Mouse (Mus musculus): ENCODE data around the gene Tdg. TPM values are rescaled to one million over a fixed set of nuclear protein-coding genes. Genes with fewer than 3 reads are reported as not detected.
A peak's percentile ranks its signal among the peaks of the same experiment; 100 is the strongest.

The Tdg gene
- polyA plus RNA-seq, 1 experiment from 2014 or later: 277 TPM

- 87% methylated on average over 7 of the region's 7 CpGs for WGBS
- no peaks in the 10 kb centered on the region for H3K9me3 ChIP-seq (ENCODE audit: control insufficient read depth, low read length)
- ATAC-seq (ENCODE audit: low FRiP score): no peak
- H3K9ac ChIP-seq (ENCODE audit: low read depth, low read length): no peak overlapping the region
- H3K27ac ChIP-seq (ENCODE audit: low read depth, low read length): no peak overlapping the region
- peak overlapping the region; percentile 13 for H3K4me2 ChIP-seq (replicated peaks; ENCODE audit: low read depth, low read length)
- no peaks in the 10 kb centered on the region for H3K27me3 ChIP-seq (ENCODE audit: control insufficient read depth, insufficient read depth, low read length)
- peaks cover 3% of the 10 kb centered on the region; the same call in 1 of the 2 replicates for H3K36me3 ChIP-seq (ENCODE audit: control insufficient read depth, insufficient read depth, low read length)
- H3K4me3 ChIP-seq (ENCODE audit: low read depth, low read length): no peak overlapping the region
- no peaks in the 10 kb centered on the region; the same call in none of the 2 replicates for H3K4me1 ChIP-seq (replicated peaks; ENCODE audit: control insufficient read depth, insufficient read depth, low read length)
- DNase-seq (ENCODE audit: low spot score): no peak
These were observed 1.5 kb downstream of the Tdg start for GRCm38 (mm10) chr10:82631133-82631532.

- Histone ChIP-seq H3K27ac (ENCODE audit: low read depth, low read length) (no peak overlapping the region), H3K4me2 (replicated peaks; ENCODE audit: low read depth, low read length) (no peak overlapping the region), H3K9me3 (ENCODE audit: control insufficient read depth, low read length) (no peaks in the 10 kb centered on the region), H3K9ac (ENCODE audit: low read depth, low read length) (no peak overlapping the region), H3K36me3 (ENCODE audit: control insufficient read depth, insufficient read depth, low read length) (peaks cover 5% of the 10 kb centered on the region), H3K4me3 (ENCODE audit: low read depth, low read length) (no peak overlapping the region), H3K4me1 (replicated peaks; ENCODE audit: control insufficient read depth, insufficient read depth, low read length) (no peaks in the 10 kb centered on the region; the same call in none of the 2 replicates), H3K27me3 (ENCODE audit: control insufficient read depth, insufficient read depth, low read length) (no peaks in the 10 kb centered on the region)
- DNase-seq (ENCODE audit: low spot score) (no peak), ATAC-seq (ENCODE audit: low FRiP score) (no peak)
- 96% methylated on average over 12 of the region's 12 CpGs for WGBS
These were observed 3.1 kb downstream of the Tdg start for GRCm38 (mm10) chr10:82632496-82633280.

GRCm38 (mm10) chr10:82634348-82634747 lies 4.7 kb downstream of the Tdg start:
- Histone ChIP-seq H3K4me1 (replicated peaks; ENCODE audit: control insufficient read depth, insufficient read depth, low read length) (no peaks in the 10 kb centered on the region; the same call in none of the 2 replicates), H3K4me2 (replicated peaks; ENCODE audit: low read depth, low read length) (no peak overlapping the region), H3K4me3 (ENCODE audit: low read depth, low read length) (no peak overlapping the region), H3K27ac (ENCODE audit: low read depth, low read length) (no peak overlapping the region), H3K9ac (ENCODE audit: low read depth, low read length) (no peak overlapping the region), H3K36me3 (ENCODE audit: control insufficient read depth, insufficient read depth, low read length) (peaks cover 11% of the 10 kb centered on the region), H3K9me3 (ENCODE audit: control insufficient read depth, low read length) (no peaks in the 10 kb centered on the region), H3K27me3 (ENCODE audit: control insufficient read depth, insufficient read depth, low read length) (no peaks in the 10 kb centered on the region)
- DNase-seq (ENCODE audit: low spot score): no peak
- ATAC-seq (ENCODE audit: low FRiP score): no peak
- WGBS: 94% methylated on average over 7 of the region's 7 CpGs

- 95% methylated on average over 3 of the region's 3 CpGs for WGBS
- DNase-seq (ENCODE audit: low spot score) (no peak), ATAC-seq (ENCODE audit: low FRiP score) (no peak)
- Histone ChIP-seq H3K9me3 (ENCODE audit: control insufficient read depth, low read length) (no peaks in the 10 kb centered on the region), H3K4me3 (ENCODE audit: low read depth, low read length) (no peak overlapping the region), H3K27ac (ENCODE audit: low read depth, low read length) (no peak overlapping the region), H3K27me3 (ENCODE audit: control insufficient read depth, insufficient read depth, low read length) (no peaks in the 10 kb centered on the region), H3K36me3 (ENCODE audit: control insufficient read depth, insufficient read depth, low read length) (peaks cover 15% of the 10 kb centered on the region), H3K4me1 (replicated peaks; ENCODE audit: control insufficient read depth, insufficient read depth, low read length) (no peaks in the 10 kb centered on the region), H3K9ac (ENCODE audit: low read depth, low read length) (no peak overlapping the region), H3K4me2 (replicated peaks; ENCODE audit: low read depth, low read length) (no peak overlapping the region)
These were observed 6.7 kb downstream of the Tdg start for GRCm38 (mm10) chr10:82636321-82636720.

- H3K9me3 ChIP-seq (ENCODE audit: control insufficient read depth, low read length): no peaks in the 10 kb centered on the region
- H3K36me3 ChIP-seq (ENCODE audit: control insufficient read depth, insufficient read depth, low read length): peaks cover 19% of the 10 kb centered on the region
- WGBS: 90% methylated on average over 8 of the region's 8 CpGs
- H3K4me3 ChIP-seq (ENCODE audit: low read depth, low read length): no peak overlapping the region
- ATAC-seq (ENCODE audit: low FRiP score) (no peak), DNase-seq (ENCODE audit: low spot score) (no peak)
- no peaks in the 10 kb centered on the region for H3K27me3 ChIP-seq (ENCODE audit: control insufficient read depth, insufficient read depth, low read length)
- H3K4me1 ChIP-seq (replicated peaks; ENCODE audit: control insufficient read depth, insufficient read depth, low read length): no peaks in the 10 kb centered on the region
- no peak overlapping the region for H3K9ac ChIP-seq (ENCODE audit: low read depth, low read length)
- H3K27ac ChIP-seq (ENCODE audit: low read depth, low read length): no peak overlapping the region
- H3K4me2 ChIP-seq (replicated peaks; ENCODE audit: low read depth, low read length): no peak overlapping the region
These were observed 9.5 kb downstream of the Tdg start for GRCm38 (mm10) chr10:82639032-82639698.

- H3K36me3 ChIP-seq (ENCODE audit: control insufficient read depth, insufficient read depth, low read length): peaks cover 26% of the 10 kb centered on the region
These were observed 11.9 kb downstream of the Tdg start for GRCm38 (mm10) chr10:82641481-82641880.

GRCm38 (mm10) chr10:82646083-82646482 lies 16.5 kb downstream of the Tdg start:
- DNase-seq (ENCODE audit: low spot score) (no peak), ATAC-seq (ENCODE audit: low FRiP score) (no peak)
- Histone ChIP-seq H3K27me3 (ENCODE audit: control insufficient read depth, insufficient read depth, low read length) (no peaks in the 10 kb centered on the region), H3K9me3 (ENCODE audit: control insufficient read depth, low read length) (no peaks in the 10 kb centered on the region), H3K4me1 (replicated peaks; ENCODE audit: control insufficient read depth, insufficient read depth, low read length) (no peaks in the 10 kb centered on the region), H3K4me3 (ENCODE audit: low read depth, low read length) (no peak overlapping the region), H3K36me3 (ENCODE audit: control insufficient read depth, insufficient read depth, low read length) (peaks cover 13% of the 10 kb centered on the region), H3K9ac (ENCODE audit: low read depth, low read length) (no peak overlapping the region), H3K4me2 (replicated peaks; ENCODE audit: low read depth, low read length) (no peak overlapping the region), H3K27ac (ENCODE audit: low read depth, low read length) (no peak overlapping the region)
- 91% methylated on average over 8 of the region's 8 CpGs for WGBS

More at GRCm38 (mm10) chr10:82641481-82641880, 11.9 kb downstream of the Tdg start:
- no peak for DNase-seq (ENCODE audit: low spot score)
- 93% methylated on average over 9 of the region's 9 CpGs for WGBS
- Histone ChIP-seq H3K4me3 (ENCODE audit: low read depth, low read length) (no peak overlapping the region), H3K4me2 (replicated peaks; ENCODE audit: low read depth, low read length) (no peak overlapping the region), H3K27me3 (ENCODE audit: control insufficient read depth, insufficient read depth, low read length) (no peaks in the 10 kb centered on the region), H3K9ac (ENCODE audit: low read depth, low read length) (no peak overlapping the region), H3K9me3 (ENCODE audit: control insufficient read depth, low read length) (no peaks in the 10 kb centered on the region), H3K27ac (ENCODE audit: low read depth, low read length) (no peak overlapping the region), H3K4me1 (replicated peaks; ENCODE audit: control insufficient read depth, insufficient read depth, low read length) (no peaks in the 10 kb centered on the region)
- ATAC-seq (ENCODE audit: low FRiP score): no peak

- no peak for ATAC-seq (ENCODE audit: low FRiP score)
- H3K36me3 ChIP-seq (ENCODE audit: control insufficient read depth, insufficient read depth, low read length): peaks cover 11% of the 10 kb centered on the region
These were observed 17.7 kb downstream of the Tdg start for GRCm38 (mm10) chr10:82647205-82647811.

More at GRCm38 (mm10) chr10:82647205-82647811, 17.7 kb downstream of the Tdg start:
- DNase-seq (ENCODE audit: low spot score): no peak
- H3K4me1 ChIP-seq (replicated peaks; ENCODE audit: control insufficient read depth, insufficient read depth, low read length): no peaks in the 10 kb centered on the region
- H3K9ac ChIP-seq (ENCODE audit: low read depth, low read length): no peak overlapping the region
- no peak overlapping the region for H3K4me2 ChIP-seq (replicated peaks; ENCODE audit: low read depth, low read length)
- no peaks in the 10 kb centered on the region for H3K9me3 ChIP-seq (ENCODE audit: control insufficient read depth, low read length)
- 93% methylated on average over 17 of the region's 17 CpGs for WGBS
- H3K4me3 ChIP-seq (ENCODE audit: low read depth, low read length): no peak overlapping the region
- no peaks in the 10 kb centered on the region for H3K27me3 ChIP-seq (ENCODE audit: control insufficient read depth, insufficient read depth, low read length)
- no peak overlapping the region for H3K27ac ChIP-seq (ENCODE audit: low read depth, low read length)

Measured in hindbrain, embryonic 11.5 days (tissue).